Mouse (Mus musculus) ovary, postnatal 14 days (tissue): Measurements from ENCODE around the gene Tle3.
A peak's percentile ranks its signal among the peaks of the same experiment; 100 is the strongest.

Source experiments
- DNase-seq: peaks from one replicate; pipeline ENCODE4 v3.0.0; 2022; ENCODE audit warnings: low spot score

Gene Tle3

DNA sequence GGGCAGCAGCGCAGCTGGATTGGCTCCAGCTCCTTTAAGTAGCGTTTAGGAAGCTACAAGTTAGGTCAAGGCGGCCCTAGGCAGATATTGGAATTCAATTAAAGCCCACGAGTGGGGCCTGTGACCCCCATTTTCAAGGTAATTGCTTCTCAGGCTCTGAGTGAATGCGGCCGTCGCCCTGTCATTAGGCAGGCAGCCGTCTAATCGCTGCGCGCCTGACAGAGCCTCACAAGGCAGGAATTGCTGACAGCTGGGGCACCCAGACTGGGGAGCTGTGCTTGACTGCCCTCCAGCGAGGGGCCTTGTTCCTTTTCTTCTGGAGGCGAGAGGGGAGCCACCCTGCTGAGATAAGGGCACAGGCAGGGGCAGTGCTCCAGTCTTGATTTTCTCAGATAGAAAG lies 24.3 kb downstream of the Tle3 start:
- DNase-seq, result no peak

DNA sequence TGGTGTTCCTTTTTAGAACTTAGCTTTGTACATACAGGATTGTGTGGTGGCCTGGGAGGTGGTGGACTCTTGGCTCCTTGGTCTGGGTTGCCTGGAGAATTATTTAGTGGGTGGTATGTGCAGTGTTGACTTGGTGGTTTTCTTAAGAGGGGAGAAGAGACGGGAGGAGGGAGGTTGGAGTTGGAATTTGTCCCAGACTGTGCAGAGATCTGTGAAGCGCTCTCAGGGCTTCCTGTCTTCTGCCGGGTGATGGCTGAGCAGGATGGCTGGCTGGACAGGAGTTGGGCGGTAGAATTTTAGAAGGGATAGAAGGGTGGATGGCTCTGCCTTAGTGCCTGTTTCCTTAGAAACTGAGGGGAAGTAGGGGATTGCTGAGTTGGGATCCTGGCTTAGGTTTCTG lies 25.0 kb downstream of the Tle3 start:
- DNase-seq, result no peak

DNA sequence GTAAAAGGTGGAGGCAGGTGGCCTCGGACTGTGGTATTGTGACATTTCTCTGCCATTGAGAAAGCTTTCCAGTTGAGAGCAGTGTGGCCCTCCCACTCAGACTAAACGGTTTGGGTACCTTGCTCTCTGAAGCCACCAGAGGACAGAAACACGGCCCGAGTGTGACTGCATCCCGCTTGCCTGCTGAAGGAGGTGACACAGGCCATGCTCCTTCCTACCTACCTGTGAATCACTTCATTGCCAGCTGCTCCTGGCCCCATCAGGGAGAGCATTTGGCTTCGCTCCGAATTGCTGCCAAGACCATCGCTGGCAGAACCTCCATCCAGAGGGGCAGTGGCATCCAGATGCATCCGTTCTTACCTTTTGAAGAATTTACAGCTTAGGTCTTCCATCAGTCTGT lies 26.0 kb downstream of the Tle3 start:
- DNase-seq, result no peak

DNA sequence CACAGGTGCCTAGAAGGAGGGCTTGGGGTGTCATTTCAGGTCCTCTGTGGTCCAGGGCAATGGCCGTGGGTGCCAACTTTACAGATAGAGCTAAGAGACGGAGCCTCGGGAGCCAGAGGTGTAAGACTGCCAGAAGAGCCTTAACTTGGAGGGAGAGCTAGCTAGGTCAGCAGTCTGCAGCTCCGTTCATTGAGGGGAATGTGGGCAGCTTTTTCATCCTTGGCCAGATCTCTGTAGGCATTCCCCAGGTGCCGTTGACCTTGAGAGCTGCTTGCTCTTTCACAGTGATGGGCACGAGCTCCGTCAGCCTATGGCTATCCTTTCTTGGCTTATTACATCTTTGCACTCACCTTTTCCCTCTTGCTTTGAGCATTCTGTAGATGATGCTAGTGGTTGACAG lies 28.0 kb downstream of the Tle3 start:
- no peak for DNase-seq

DNA sequence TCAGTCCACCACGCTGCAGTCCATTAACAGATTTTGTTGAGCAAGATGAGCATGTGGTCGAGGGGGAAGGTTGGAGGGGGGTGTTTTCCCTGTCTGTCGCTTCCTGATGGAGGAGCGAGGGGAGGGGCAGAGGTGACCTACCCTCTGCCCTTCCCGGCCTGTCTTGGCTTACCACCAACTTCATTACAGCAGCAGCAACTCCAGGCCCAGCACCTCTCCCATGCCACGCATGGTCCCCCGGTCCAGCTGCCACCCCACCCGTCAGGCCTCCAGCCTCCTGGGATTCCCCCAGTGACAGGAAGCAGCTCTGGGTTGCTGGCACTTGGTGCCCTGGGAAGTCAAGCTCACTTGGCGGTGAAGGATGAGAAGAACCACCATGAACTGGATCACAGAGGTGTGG lies 29.5 kb downstream of the Tle3 start:
- DNase-seq, result no peak

DNA sequence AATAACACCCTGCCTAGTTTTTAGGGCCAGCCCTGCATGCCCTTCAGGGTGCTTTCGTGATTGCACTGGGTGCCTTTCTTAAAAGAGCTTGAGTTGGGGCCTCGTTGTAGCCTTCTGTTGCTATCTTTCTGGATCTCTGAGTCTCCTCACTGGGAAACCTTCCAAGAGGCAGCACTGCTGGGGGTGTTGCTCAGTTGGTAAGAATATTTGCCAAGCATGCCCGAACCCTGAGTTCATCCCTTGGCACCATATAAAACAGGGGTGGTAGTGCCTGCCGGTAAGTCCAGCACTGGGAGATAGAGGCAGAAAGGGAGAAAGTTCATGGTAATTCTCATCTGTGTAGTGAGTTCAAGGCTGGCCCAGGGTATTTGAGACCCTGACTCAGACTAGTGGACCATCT lies 30.1 kb downstream of the Tle3 start:
- no peak for DNase-seq

DNA sequence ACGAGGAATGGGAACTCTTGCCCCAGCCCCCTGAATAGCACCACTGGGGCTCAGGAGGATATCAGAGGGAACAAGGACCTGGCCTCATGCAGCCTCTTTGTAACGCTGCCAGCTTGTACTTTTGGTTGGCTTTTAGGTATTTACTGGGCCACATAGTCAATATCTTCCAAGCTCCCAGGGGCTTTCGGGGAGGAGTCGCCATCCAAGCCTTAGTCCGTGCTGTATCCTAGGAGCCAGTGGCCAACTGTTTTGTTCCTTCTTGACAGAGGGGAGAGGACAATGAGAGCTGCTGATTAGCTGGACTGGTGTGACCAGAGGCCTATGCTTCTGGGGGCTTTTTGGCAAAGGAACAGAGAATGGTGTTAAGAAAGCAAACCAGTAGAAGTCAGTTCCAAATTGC lies 30.6 kb downstream of the Tle3 start:
- no peak for DNase-seq

DNA sequence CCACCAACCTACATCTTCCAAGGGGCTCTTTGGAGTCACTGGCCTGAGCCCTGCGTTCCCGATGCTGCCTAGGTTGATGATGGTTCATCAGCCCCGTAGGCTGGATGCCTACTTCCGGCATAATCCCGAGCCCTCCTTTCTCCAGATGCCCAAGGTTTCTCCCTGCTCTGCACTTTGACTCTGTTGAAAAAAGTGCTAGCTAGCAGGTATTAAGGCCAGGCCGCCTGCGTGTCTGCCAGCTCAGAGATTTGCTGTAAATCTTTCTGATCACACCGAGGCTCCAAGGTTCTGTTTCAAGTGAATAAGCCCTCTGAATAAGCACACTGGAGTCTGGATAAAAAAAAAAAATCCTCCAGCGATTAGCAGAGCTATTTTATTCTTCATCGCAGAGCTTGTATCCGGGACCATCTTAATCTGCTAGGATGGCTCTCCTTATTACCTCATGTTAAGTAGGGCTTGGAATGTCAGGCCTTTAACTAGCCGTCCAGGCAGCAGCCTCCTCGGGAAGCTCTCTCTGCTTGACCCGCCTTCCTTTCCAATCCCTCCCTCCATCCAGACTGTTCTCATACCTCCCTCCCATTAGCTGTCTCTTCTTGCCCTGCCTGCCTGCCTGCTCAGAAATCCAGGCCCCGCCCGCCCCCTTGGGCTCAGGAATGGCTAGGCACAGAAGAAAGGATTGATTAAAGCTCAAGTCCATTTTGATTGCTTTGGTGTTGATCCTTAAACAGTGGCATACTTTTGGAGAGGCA lies 31.9 kb downstream of the Tle3 start:
- DNase-seq, result no peak

DNA sequence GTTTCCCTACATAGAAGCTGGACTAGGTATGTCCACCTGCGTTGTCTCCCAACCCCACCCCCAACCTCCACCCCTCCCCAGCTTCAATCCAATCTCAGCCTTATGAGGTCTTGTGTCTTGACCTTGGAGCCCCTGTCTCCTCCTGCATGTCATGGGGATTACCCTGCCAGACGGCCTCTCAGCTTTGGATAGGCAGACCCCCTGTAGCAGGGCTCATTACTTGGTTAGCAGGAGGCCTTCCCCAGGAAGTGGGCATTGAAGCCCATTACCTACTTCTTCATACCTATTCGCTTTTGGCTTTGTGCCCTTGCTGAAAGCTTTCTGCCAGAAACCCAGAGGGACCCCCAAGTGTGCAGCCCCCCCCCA lies 32.4 kb downstream of the Tle3 start:
- DNase-seq, result no peak

DNA sequence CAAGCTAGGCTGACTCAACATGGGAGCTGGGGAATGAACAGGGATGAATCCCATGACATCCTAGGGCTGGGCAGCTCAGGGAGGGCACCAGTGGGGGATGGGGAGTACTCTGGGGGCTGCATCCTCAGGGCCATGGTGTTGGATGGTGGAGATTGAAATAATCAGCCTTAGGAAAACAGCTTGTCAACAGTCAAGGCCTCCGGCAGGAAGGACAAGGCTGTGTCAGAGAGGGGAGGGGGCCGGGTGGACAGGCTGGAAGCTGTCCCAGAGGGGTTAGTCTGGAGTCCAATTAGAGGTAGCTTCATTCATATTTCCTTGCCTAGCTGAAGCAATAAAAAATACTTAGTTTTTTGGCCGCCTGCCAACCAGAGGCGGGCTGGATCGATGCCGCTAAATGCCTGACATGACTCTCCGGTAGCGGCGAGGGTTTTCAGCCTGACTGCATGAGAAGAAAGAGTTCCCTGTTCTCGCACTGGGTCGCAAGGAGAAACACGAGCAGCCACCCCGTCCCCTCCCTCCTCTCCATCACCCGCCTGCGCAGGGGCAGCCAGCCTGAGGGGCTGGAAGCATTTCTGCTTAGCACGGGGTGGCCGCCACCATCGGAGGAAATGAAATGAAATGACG lies 32.9 kb downstream of the Tle3 start:
- peak; percentile 68 for DNase-seq

DNA sequence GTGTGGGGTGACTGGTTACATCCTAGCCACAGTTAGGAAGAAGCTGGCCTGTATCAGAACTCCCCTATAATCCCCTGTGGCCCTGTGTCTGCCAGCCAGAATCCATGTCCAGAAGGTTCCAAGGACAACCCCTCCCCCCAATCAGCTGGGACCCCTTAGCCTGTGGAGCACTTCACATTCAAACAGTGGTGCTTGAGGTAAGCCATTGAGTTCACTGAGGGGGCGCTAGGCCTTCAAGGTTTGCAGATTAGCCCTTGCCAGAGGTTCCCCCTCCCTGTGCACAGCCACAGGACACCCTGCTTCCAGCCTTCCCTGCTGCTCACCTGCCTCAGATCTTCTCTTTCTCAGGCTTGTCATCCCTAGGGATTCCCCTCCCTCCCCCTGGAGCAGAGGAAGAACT lies 34.2 kb downstream of the Tle3 start:
- no peak for DNase-seq

DNA sequence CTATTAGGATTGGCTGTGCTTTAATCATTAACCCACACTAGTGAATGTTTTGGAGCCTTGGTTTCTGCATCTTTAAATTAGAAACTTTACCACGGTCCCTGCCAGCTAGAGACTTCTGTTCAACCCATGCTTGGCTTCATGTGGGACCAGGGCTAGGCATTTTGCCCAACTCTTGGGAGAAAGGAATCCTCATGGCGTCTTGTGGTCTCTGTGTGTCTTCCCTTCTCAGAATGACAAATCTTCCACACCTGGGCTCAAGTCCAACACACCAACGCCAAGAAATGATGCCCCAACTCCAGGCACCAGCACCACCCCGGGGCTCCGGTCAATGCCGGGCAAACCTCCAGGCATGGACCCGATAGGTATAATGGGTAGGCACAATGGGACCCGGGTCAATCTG lies 36.9 kb downstream of the Tle3 start:
- DNase-seq, result no peak

DNA sequence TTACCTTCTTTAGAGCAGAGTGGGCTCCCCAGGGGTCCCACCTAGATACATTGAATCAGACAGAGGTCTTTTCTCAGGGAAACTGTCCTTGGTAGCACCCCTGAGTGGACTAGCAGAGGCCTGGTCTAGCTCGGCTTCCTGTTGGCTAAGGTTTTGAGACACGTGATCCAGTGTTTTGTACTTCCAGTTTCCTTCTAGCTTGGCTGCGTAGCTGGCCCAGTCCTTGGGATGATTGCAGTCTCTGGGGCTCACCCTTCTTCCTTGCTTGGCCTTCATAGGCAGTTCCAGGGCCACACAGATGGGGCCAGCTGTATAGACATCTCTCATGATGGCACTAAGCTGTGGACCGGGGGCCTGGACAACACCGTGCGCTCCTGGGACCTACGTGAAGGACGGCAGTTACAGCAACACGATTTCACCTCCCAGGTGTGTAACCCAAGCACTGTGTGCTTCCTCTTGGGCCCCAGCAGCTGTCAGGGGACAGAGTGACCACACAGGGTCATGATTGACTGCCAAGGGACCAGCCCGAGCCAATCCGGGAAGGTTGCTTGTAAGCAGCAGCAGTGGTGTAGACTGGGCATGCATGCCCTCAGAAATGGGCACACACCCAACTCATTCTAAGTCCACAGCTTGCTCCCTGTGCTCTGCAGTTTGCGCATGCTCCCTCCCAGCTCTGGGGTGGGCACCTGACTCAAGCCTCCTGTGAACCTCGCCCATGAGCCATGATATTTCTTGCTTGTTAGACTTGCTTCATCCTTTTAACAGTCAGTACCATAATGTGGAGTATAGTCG lies 41.7 kb downstream of the Tle3 start:
- no peak for DNase-seq

DNA sequence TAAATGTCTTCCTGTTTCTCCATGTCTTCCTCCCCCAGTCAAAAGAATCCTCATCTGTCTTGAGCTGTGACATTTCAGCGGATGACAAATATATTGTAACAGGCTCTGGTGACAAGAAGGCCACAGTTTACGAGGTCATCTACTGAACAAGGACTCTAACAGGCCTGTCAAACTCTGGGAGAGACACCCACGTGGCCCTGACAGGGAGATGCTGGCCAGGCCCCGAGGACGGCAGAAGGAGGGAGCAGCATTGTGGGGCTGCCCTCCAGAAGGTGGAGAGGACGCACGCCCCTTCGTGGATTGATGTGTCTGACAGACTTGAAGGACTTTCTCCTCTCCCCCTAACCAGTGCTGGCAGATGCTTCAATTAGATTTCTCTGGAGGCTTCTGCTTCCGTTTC lies 44.4 kb downstream of the Tle3 start:
- DNase-seq, result no peak

DNA sequence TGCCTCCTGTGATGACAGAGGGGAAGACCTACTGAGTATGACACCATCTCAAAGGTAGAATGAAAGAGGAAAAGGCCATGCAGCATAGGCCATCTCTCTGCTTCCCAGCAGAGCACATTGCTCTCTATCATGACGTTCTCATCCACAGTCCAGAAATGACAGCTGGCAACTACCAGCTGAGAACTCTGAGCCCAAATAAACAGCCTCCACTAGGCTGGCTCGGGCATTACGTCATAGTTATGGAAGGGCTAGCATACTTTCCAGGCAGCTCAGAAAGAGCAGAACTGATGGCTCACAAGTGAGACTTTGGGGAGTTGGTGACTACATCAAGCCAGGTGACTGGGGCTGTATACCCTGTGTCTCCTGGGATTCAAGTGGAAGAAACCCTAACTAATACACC lies 49.5 kb downstream of the Tle3 start:
- no peak for DNase-seq

DNA sequence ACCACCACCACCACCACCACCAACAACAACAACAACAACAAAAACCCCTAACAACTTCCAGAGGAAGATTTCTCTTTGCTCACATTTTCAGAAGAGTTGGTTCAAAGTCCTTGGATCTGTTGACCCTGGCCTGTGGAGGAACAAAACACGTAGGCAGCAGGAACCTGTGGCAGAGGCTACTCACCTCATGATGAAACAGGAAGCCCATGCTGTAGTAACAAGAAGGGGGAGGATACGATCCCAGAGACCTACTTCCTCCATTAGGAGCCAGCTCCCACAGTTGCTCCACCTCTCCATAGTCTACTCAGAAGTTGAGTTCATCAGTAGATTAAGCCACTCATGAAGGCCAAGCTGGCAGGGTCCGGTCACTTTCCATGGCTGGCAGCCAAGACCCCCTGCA lies 52.1 kb downstream of the Tle3 start:
- no peak for DNase-seq

DNA sequence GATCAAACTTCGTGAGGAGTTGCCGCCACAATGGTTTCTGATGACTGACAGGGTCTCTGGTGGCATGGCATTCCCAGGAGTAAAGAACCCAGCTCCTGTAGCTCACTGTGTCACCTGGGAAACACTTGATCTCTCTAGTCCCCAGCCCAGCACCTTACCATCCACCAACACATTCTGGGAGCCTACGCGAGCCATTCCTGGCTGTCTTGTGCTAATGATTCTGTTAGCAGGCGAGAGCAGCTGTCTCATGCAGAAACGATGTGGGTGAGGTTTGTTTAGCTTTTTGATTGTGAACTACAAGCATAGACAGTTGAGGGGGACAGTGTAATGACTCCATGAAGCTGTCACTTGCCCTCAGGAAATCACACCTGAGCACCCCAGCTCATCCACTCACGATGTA lies 54.3 kb downstream of the Tle3 start:
- DNase-seq, result no peak

DNA sequence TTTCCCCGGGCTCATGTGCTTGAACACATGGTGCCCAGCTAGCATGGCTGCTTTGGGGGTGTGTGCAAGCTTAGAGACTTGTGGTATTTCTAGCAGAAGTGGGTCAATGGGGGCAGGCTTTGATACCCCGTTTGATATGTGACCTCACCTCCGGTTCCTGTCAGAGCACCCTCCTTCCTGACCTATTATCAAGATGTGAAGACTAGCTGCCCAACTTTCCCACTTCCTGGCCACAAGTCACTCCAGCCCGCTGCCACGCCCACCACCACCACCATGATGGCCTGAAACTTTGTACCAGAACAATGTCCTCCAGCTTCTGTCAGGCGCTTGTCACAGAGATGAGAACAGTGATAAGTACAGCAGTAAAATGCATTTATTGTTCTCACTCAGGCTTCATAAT lies 54.9 kb downstream of the Tle3 start:
- no peak for DNase-seq

DNA sequence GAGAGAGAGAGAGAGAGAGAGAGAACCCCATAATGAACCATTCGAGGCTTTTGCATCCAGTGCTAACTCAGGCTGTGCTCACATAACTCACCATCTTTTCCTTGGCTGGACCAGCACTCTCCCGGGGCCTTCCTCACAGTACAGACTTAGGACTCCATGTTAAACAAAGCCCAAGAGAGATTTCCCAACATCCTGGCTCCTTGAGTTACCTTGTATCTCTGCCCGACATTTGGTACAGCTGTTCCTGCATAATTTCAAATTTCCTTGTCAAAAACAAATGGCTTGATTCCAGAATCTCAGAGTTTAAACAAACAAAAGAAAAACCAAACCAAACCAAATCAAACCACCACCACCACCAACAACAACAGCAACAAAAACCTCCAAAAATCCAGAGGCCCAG lies 55.7 kb downstream of the Tle3 start:
- DNase-seq, result no peak

DNA sequence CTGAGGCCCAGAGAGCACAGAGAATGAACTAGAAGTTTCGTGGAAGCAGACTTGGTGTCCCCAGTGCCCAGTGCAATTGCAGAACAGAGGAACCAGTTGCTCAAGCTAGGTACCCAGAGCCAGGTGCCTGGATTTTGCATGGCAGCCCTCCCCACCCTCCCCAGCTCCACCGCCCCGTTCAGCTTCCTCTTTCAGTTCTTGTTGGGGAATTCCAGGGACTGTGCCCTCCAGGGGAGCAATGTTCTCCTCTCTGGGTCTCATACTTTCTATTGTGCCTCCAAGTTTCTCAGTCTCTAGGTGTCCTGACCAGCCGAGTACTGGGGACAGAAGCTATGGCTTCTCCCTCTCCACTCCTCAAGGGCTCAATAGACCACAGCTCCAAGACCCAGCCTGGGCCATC lies 59.7 kb downstream of the Tle3 start:
- no peak for DNase-seq

DNA sequence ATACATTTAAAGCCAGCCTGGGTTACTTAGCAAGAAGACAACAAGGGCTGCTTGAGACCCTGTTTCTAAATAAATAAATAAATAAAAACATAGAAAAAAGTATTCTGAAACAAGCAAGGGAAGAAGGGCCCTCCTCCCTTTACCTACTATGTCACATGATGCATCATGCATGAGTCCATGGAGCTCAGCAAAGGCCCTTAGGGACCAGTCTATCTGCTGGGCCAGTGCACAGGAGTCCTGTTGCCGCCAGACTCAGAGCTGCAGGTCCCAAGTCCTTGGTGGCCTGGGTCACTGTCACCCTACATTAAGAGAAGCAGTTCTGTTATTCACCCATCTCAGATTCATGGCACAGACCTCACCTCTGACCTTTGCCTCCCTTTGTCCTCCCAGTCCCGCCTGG lies 61.0 kb downstream of the Tle3 start:
- no peak for DNase-seq

DNA sequence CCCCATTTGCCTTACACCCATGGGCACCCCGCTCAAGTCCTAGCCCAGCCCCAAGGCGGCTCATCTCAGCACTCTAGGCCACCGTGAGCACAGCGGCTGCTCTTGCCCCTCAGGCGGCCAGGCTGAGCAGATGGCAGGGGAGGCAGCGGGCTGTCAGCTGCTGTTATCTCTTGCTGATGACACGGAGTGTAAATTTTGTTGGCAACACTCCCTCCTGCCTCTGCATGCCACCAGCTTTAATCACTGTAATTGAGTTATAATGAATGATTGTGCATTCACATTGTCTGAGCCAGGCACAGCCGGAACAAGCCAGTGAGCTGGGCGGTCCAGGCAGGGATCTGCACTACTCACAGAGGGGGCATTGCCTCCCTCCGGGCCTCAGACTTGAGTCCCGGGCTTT lies 61.9 kb downstream of the Tle3 start:
- no peak for DNase-seq

DNA sequence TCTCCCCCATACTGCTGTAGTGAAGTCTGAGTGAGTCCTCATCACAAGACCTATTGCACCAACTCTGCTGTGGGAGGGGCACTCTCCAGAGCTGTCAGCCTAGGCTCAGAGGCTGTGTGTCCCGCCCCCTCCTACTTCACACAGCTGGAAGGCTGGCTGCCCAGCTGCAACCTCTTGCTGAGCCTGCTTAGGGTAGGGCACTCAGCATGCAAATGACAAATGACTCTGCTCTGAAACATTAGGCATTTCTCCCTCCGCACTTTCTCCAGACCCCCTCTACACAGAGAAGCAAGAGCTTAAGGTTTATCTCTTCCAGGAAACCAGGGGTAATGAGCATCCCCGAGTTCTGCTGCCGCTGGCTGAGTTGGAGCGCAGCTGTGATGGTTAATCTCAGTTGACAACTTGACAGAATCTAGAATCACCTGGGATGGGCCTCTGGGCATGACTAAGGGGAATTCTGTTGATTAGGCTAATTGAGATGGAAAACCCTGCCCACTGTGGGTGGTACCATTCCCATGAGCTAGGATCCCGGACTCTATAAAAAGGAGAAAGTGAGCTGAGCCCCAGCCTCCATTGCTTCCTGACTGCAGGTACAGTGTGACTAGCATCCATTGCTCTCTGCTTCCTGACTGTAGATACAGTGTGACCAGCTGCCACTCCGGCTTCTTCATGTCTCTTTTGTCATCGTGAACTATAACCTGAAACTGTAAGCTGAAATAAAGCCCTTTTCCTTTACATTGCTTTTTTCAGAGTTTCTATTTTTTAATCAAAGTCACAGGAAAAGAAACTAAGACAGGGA lies 63.2 kb downstream of the Tle3 start:
- no peak for DNase-seq
